Mouse (Mus musculus) erythroblast, adult 5-6 weeks (primary cell): Measurements from ENCODE around the gene Ccdc63. TPM values are rescaled to one million over a fixed set of nuclear protein-coding genes. Genes with fewer than 3 reads are reported as not detected.
"Not testable (repeated sequence)": the region's sequence is repeated elsewhere in the genome, so short reads cannot be mapped to it uniquely, and the experiment has no call there.

Experiments used
- ATAC-seq: replicated peaks from 2 replicates; pipeline ENCODE4 v1.8.0; 2016; ENCODE audit warnings: moderate number of reproducible peaks, mild to moderate bottlenecking, moderate TSS enrichment, inconsistent platforms; ENCODE audit not compliant: poor library complexity, low FRiP score, severe bottlenecking
- total RNA-seq, 2 experiments: library from RNA; stranded (forward) in 1 of 2; stranded (reverse) in 1 of 2; fragments of 150-400 nt in 1 of 2; fragments of 200-764, 138-1000 nt in 1 of 2; gene quantifications; 2 replicates each; pipeline versions ENCODE4 v1.2.3 to v1.2.4; 2015 to 2017; ENCODE audit warnings: low replicate concordance in 2 of 2

Gene Ccdc63
- total RNA-seq, 2 experiments from 2014 or later = not detected

DNA sequence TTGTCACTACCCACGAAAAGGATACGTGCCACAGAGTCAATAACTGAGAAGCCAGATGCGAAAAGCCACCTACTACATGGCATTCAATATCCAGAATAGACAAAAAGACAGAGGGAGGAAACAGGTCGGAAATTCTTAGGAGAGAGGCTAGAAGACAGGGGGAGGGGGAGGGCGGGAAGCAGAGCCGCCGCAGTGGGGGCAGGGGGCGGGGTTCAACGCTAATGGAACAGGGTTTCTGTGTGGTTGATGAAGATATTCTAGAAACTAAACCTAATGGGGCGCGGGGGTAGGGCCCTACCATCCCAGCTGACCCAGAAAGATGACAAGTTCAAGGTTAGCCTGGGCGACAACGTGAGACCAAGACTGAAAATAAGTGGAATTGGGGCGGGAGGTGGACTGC lies 13.4 kb upstream of the Ccdc63 start:
- no peak for ATAC-seq

DNA sequence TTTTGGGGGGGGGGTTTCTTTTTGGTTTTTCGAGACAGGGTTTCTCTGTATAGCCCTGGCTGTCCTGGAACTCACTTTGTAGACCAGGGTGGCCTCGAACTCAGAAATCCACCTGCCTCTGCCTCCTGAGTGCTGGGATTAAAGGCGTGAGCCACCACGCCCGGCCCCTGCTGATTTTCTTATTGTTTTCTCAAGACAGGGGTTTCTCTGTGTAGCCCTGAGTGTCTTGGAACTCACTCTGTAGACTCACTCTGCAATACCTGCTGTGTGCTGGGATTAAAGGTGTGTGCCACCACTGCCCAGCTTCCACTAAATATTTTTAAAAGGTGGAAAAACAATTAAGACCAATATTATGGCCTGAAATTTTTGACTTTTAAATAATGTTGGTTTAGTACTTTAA lies 11.9 kb upstream of the Ccdc63 start:
- not testable (repeated sequence) for ATAC-seq

DNA sequence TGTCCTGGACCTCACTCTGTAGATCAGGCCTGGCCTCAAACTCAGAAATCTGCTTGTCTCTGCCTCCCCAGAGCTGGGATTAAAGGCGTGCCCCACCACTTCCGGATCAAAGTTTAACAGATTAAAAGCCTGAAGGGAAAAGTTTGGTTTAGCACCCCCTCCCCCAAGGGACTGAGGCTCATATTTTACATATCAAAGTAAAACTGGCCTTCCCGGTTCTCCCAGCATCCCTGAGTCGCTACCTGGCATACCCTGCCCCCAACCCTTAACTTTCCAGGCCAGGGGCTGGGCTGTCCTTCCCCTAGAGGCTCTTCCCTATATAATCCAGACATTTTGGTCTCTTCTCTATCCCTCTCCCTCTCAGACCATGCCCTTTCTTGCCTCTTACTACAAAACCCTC lies 8.6 kb upstream of the Ccdc63 start:
- ATAC-seq = no peak

- no peak for ATAC-seq
Measured at GRCm38 (mm10) chr5:122148107-122148506, 7.5 kb upstream of the Ccdc63 start.

DNA sequence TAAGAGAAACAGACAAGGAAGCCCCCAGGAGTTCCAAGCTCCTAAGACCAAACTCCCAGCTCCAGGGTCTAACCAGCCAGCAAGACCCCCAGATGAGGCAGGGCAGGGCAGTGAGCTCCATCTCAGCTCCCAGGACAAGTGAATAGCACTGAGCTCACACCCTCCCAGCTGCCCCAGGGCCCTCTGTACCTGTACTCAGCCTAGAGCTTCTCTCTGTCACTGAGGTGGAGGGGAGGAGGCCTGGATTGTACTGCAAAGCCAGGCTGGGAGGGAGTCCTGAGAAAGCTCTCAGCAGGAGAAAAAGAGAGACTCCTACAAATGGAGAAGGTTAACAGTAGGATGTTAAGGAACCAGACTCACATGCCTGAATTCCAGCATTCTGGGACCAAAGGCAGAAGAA lies 6.0 kb upstream of the Ccdc63 start:
- 0 out of 2 replicates have a peak, but pooled peaks have one; percentile 20 for ATAC-seq

GRCm38 (mm10) chr5:122146056-122146580 lies 5.5 kb upstream of the Ccdc63 start:
- ATAC-seq = no peak

DNA sequence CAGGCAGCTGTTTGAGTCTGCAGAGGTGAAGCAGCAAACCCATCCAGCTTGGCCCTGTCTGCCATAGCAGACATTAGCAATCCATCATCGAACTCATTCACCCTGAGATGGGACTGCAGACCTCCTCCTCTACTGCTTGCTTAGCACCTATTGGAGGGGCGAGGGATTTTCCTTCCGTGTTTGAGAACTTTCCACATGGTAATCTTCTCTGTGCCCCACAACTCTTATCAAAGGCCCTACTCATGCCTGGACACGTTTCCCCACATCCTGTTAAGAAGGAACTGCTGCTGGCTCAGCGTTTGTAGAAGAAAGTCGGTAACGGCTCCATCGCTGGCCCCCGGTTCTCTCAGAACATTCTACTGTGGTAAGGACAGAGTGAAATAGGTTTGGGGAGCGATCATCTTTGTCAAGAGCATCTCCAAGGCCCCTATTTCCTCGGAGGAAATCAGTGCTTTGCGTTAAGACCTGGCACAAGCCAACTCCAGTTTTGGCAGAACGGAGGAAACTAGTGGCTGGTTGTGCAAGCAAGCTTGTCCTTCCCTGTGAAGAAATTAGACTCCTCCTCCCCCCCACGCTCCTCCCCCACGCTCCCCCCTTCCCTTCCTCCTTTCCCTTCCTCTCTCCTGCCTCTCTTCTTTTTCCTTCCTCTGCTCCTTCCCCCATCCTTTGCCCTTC lies 4.9 kb upstream of the Ccdc63 start:
- ATAC-seq = peak; percentile 37; the same call in 1 of the 2 replicates

DNA sequence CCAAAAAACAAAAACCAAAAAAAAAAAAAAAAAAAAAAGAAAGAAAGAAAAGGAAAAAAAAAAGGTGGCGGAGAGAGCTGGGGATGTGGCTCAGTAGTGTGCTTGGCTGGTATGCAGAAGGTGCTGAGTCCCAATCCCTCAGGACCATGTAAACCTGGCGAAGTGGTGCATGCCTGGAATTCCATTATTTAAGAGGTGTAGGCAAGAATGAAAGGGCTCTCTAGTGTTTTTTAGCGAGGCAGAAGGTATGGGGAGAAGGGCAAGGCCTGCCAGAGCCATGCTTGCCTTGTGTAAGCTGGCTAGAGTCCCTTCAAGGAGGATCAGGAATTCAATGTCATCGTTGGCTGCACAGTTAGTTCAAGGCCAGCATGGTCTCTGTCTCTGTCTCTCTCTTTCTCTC lies 4.2 kb upstream of the Ccdc63 start:
- ATAC-seq = no peak

DNA sequence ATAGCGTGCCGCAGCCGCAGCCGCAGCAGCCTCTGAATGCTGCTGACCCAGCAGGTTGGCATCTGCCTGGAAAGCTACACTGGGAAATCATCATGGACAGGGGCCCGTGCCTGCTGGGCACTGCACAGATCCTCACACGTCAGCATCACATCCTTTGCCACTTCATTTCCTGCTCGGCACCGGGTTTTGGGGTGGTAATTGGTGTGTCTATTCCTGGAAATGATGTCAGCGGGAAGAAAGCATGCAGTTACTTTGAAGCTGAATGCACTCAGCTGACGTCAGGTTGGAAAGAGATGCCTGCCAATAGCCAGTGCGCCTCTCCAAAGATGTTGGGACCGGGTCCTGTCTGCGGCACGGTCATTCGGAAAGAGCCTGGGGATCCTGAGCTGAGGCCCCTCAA lies 2.9 kb upstream of the Ccdc63 start:
- no peak for ATAC-seq

DNA sequence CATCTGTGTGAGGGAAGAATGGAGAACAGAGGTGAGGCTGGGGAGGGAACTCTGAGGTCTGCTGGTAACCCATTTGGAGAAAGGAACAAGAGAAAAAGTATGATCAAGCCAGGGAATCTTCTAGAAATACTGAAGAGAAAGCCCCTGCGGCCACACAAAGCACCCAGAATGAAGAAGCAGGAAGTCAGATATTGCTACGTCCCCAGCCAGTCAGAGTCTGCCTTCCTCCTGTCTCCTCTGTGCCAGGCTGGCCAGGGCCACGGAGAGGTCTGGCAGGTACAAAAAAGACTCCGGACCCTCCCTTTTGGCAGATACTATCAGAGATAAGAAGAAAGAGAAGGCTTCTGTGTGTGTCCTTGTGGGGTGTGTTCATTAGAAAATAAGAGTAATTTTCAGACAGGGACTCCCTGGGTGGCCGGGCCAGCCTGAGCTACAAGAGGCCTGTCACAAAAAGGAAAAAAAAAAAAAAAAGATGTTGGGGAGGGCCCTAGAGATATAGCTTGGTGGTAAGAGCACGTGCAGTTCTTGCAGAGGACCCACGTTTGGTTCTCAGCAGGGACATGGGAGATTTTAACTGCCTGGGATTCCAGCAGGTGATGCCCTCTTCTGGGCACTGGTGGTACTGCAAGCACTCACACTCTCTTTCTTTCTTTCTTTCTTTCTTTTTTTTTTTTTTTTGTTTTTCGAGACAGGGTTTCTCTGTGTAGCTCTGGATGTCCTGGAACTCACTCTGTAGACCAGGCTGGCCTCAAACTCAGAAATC lies 1.8 kb upstream of the Ccdc63 start:
- no peak for ATAC-seq

GRCm38 (mm10) chr5:122139771-122140170 lies 852 bp downstream of the Ccdc63 start:
- not testable (repeated sequence) for ATAC-seq

DNA sequence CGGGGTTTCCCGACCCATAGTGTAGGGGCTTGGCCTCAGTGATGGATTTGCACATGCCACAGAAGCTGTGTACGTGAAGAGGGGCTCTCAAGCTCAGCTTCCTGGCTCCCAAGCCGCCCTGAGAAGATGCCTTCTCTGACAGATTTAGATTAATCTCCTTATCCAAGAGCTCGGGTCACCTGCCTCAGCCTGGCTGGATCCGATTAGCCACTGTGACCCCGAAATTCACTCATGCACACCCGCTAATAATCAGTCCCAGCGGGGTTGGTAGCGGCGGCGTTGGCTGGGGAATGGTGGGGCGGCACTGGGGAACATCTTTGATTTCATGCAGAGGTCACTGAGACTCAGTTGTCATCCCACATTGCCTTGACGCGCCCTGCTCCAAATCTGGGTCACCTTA lies 1.8 kb downstream of the Ccdc63 start:
- ATAC-seq = no peak

DNA sequence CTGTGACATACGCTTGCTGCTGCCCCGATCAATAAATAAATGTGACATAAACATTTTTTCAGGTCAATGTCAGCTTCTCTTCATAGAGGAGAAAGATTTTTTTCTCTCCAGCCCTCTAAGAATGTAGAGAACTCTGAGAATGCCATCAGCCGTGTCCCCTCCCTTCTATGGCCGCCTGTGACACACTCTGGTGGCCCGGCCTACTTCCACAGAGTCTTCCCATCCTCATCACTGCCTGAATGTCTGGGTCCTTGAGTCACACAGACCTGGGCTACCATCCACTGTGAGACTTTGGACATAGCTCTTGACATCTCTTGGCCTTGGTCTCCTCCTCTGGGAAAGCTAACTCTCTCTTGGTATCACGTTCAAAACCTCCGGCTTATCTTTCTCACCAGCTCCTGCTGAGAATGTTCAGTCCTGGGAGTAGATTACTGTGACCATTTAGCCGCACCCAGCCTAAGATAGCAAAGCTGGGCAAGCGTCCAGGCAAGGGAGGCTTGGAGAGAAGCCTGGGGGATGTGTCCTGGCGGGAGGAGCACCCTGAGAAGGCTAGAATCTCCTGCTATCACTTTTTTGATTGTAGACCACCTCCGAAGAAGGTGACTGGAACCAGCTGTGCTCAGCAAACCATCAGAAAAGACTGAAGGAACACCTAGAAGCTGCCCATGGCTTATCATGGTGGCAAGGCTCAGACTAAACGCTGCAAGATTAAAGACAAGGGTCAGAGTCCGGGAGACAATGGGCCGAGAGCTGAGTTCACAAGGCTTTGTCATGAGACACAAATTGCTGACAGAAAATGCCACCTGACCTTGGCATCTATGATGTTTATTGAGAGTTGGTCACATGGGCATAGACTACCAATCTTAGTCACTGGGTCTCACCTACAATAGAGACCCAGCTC lies 3.9 kb downstream of the Ccdc63 start:
- ATAC-seq = no peak

- ATAC-seq = no peak
Measured at GRCm38 (mm10) chr5:122135290-122135882, 5.2 kb downstream of the Ccdc63 start.

- ATAC-seq = no peak
Measured at GRCm38 (mm10) chr5:122134395-122135289, 6.0 kb downstream of the Ccdc63 start.

DNA sequence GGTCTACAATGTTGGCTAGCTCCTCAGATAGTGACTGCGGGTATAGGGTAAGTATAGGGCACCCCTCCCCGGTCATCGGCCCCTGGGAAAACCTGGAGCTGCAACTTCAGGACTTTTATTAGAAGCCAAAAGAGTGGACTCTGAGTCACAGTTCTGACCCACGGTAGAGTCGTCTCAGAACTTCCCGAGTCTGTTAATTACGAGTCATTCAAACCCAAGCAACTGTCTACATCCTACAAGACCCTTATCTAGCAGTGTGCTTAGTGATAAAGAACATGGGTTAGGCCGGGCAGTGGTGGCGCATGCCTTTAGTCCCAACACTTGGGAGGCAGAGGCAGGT lies 7.6 kb downstream of the Ccdc63 start:
- no peak for ATAC-seq

DNA sequence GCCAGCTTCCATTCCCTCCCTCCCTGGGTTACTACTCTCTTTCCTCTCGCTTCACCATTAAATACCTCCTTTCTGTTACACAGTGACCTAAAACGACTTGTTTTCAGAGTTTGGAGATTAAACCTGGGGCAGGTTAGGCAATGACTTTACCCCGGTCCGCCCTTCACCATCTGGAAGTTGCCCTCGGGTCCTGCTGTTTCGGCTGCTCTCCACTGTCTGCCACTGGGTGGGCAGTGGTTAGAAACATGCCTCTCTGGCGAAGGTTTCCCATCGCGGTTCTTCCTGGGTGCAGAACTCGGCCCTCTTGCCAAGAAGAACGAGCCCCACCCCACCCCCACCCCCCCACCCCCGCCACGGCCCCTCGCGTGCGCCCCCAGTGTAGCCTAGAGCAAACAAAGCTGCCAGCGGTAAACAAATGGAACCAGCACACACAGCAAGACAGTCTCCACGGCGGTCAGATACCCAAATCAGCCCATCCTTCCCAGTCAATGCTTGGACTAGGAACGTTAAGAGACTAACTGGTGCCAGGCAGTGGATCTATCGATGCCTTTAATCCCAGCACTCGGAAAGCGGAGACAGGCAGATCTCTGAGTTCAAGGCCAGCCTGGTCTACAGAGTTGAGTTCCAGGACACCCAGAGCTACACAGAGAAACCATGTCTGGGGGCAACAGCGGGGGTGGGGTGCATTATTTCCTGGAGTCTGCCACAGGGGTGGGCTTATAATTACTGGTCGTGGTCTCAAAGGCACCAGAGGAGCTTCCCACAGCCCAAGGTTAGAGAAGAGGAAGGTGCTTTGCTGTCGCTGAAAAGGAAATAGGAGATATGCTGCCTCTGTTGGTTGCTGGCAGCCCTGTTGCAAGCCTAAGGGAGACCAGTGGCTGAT lies 8.2 kb downstream of the Ccdc63 start:
- ATAC-seq = no peak
